Mouse (Mus musculus) 416B (cell line): Measurements from ENCODE around the gene Snap29.

Source experiments
- DNase-seq: peaks from one replicate; pipeline ENCODE4 v3.0.0; 2011; ENCODE audit warnings: low read depth

The Snap29 gene

GRCm38 (mm10) chr16:17474091-17474490 is 68.3 kb downstream of the Snap29 start:
- DNase-seq, result peak; percentile 64

- DNase-seq, result no peak
Measured at GRCm38 (mm10) chr16:17474761-17475160, 69.0 kb downstream of the Snap29 start.

GRCm38 (mm10) chr16:17475326-17475725 is 69.5 kb downstream of the Snap29 start:
- DNase-seq, result no peak

GRCm38 (mm10) chr16:17478331-17478943 is 72.7 kb downstream of the Snap29 start:
- DNase-seq, result peak; percentile 67
